ENCODE assay signal across 10 mouse cellular contexts in the genomic region with DNA sequence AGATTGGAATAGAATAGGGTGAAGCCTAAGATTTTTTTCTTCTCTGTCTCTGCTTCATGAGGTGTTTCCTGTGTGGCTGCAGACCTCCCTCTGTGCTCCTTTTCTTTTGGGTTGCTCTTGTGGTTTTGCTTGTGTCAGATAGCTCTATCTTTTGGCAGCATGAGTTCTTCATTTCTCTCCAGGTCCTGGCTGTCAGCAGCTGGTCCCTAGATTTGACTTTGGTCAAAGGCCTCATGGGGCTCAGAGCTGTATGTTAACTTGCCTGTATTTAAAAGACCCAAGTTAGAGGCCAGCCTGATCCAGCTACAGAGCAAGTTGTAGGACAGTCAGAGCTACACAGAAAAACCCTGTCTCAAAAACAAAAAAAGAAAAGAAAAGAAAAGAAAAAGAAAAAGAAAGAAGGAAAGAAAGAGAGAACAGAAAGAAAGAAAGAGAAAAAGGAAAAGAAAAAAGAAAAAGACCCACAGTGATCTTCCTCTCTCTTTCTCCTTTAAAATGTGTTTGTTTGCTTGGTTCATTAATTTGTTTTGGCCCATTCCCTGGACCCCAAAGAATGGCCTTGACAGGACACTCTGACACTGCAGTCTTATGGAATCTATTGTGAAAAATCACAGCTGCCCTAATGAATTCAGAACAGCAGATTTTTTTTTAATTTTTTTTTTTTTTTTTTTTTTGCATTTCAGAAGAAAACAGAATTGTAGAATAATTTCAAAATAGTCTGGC.
DNase-seq lines count a peak whose midpoint lies in the region; ATAC-seq lines count a peak whose summit lies in the region.
"Had no signal": no experiment of that assay in that cellular context is flagged by ENCODE, and none has a peak within 500 bp of the region (broad histone marks: within the 10 kb centered on the region; RNA-seq: fewer than 3 reads in every experiment).

No protein-coding gene starts in this region.

- H3K9ac ChIP-seq in heart, embryonic 15.5 days: no peak overlapping the region
- no peak overlapping the region for H3K9ac ChIP-seq in neural tube, embryonic 13.5 days

- H3K36me3 ChIP-seq in heart, embryonic 15.5 days: no peaks in the 10 kb centered on the region
- H3K36me3 ChIP-seq in neural tube, embryonic 13.5 days: no peaks in the 10 kb centered on the region

- DNase-seq in heart, postnatal 10 days: no peak
- DNase-seq in neural tube, embryonic 10.5 days (ENCODE audit: extremely low spot score, low spot score): no peak
- DNase-seq in naive thymus-derived CD4-positive, alpha-beta T cell, adult 2 months (ENCODE audit: low read depth): peak; percentile 49
- DNase-seq in gastrocnemius, postnatal 14 days: no peak
- DNase-seq in ovary, postnatal 14 days (ENCODE audit: low spot score): no peak
- DNase-seq: adrenal gland, adult 2 months; cerebellum, adult 9-10 months had no signal

- no peak overlapping the region for H3K4me2 ChIP-seq in heart, embryonic 15.5 days
- H3K4me2 ChIP-seq in neural tube, embryonic 13.5 days: no peak overlapping the region

- peaks cover 30% of the 10 kb centered on the region for H3K4me1 ChIP-seq in heart, embryonic 15.5 days (replicated peaks)
- peaks cover 45% of the 10 kb centered on the region for H3K4me1 ChIP-seq in neural tube, embryonic 13.5 days (replicated peaks)

- H3K27ac ChIP-seq in heart, embryonic 15.5 days: peak overlapping the region; percentile 56
- peak overlapping the region; percentile 49; the same call in 1 of the 2 replicates for H3K27ac ChIP-seq in neural tube, embryonic 13.5 days (replicated peaks)

- H3K9me3 ChIP-seq in heart, embryonic 15.5 days (replicated peaks): no peaks in the 10 kb centered on the region
- no peaks in the 10 kb centered on the region for H3K9me3 ChIP-seq in neural tube, embryonic 13.5 days

- intact Hi-C loops in heart, postnatal 10 days (cut with DNase I): no loop called here
- intact Hi-C loops in gastrocnemius, postnatal 14 days (cut with DNase I; ENCODE audit: low total_unique reads): no loop called here

- no peak for ATAC-seq in heart, embryonic 15.5 days (replicated peaks; ENCODE audit: insufficient number of reproducible peaks, insufficient read depth, low FRiP score, low read depth)
- ATAC-seq in neural tube, embryonic 13.5 days (ENCODE audit: low read depth): no peak
- ATAC-seq in hematopoietic stem cell, adult 5-6 weeks (replicated peaks in 1 of 2; ENCODE audit: insufficient read depth in 1 of 2, low FRiP score in 2 of 2, low TSS enrichment in 1 of 2, low read depth in 1 of 2, poor library complexity in 2 of 2, severe bottlenecking in 2 of 2): peak; percentile 25 to 36; a peak in 2 of 4 replicates

- no peak overlapping the region for H3K4me3 ChIP-seq in heart, embryonic 15.5 days
- H3K4me3 ChIP-seq in neural tube, embryonic 13.5 days: no peak overlapping the region

- H3K27me3 ChIP-seq in heart, embryonic 15.5 days: no peaks in the 10 kb centered on the region
- H3K27me3 ChIP-seq in neural tube, embryonic 13.5 days: no peaks in the 10 kb centered on the region

Comparison
In these comparisons a context has a peak if more than half of its experiments do, and no peak if none do; other contexts are left out.
1. ATAC-seq: peak in hematopoietic stem cell, adult 5-6 weeks (2 of 2); none in heart, embryonic 15.5 days (single experiment) and neural tube, embryonic 13.5 days (single experiment).